Mouse (Mus musculus): Measurements from ENCODE around the gene Arhgap9. TPM values are rescaled to one million over a fixed set of nuclear protein-coding genes. Genes with fewer than 3 reads are reported as not detected.

The Arhgap9 gene
- polyA plus RNA-seq, 1 experiment from 2014 or later: 0.81 TPM

DNA sequence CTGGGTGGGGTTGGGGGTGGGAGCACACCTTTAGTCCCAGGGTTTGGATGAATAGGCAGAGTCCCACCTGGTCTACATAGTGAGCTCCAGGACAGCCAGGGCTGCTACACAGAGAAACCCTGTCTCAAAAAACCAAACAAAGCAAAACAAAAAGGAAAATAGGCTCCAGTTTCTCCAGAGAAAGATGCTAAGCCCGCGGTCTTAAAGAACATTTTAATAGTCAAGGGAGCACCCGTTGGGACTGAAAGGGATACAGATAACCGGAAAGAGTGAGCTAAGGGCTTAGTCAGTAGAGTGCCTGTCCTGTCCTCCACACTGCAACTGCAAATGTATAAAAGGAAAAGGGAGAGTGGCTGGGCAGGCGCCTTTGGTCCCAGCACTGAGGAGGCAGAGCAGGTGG lies 45.4 kb downstream of the Arhgap9 start:
- no peak for ATAC-seq
- H3K4me1 ChIP-seq (ENCODE audit: control insufficient read depth, insufficient read depth, low read depth, low read length): no peaks in the 10 kb centered on the region

DNA sequence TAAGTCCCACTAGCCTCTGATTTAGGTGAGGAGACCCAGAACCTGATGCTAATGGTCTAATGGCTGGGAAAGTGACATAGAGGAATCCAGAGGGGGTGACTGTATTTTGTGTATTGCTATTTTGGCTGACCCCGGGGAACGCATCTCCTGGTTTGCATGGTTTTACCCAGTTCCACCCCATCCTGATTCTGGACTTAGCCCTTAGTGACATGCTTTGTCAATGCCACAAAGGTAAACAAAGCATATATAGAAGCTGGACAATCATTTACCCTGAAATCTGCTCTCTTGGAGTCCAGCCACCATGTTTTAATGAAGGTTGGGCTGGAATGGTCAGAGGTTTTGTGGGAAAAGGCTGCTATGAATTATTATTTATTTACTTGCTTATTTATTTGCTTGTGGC lies 46.5 kb downstream of the Arhgap9 start:
- no peak overlapping the region for H3K4me3 ChIP-seq (ENCODE audit: low read length)
- H3K4me1 ChIP-seq (ENCODE audit: control insufficient read depth, insufficient read depth, low read depth, low read length): no peaks in the 10 kb centered on the region
- 70% methylated on average over 2 of the region's 2 CpGs for WGBS
- no peak overlapping the region for H3K9ac ChIP-seq (ENCODE audit: low read depth, low read length)
- no peaks in the 10 kb centered on the region for H3K27me3 ChIP-seq (replicated peaks; ENCODE audit: control insufficient read depth, insufficient read depth, low read length)
- no peaks in the 10 kb centered on the region for H3K9me3 ChIP-seq (ENCODE audit: control insufficient read depth, low read length)
- H3K27ac ChIP-seq (ENCODE audit: low read depth, low read length): no peak overlapping the region
- ATAC-seq: no peak
- no peaks in the 10 kb centered on the region for H3K36me3 ChIP-seq (ENCODE audit: control insufficient read depth, insufficient read depth, low read length)
- no peak overlapping the region for H3K4me2 ChIP-seq (ENCODE audit: low read length)

More for the DNA sequence above, 45.4 kb downstream of the Arhgap9 start:
- Histone ChIP-seq H3K4me3 (ENCODE audit: low read length) (no peak overlapping the region), H3K27ac (ENCODE audit: low read depth, low read length) (no peak overlapping the region), H3K36me3 (ENCODE audit: control insufficient read depth, insufficient read depth, low read length) (no peaks in the 10 kb centered on the region), H3K4me2 (ENCODE audit: low read length) (no peak overlapping the region), H3K9ac (ENCODE audit: low read depth, low read length) (no peak overlapping the region), H3K27me3 (replicated peaks; ENCODE audit: control insufficient read depth, insufficient read depth, low read length) (no peaks in the 10 kb centered on the region), H3K9me3 (ENCODE audit: control insufficient read depth, low read length) (peaks cover 1% of the 10 kb centered on the region; the same call in 1 of the 2 replicates)
- 71% methylated on average over 5 of the region's 5 CpGs for WGBS

- no peaks in the 10 kb centered on the region for H3K4me1 ChIP-seq (ENCODE audit: control insufficient read depth, insufficient read depth, low read depth, low read length)
- H3K36me3 ChIP-seq (ENCODE audit: control insufficient read depth, insufficient read depth, low read length): no peaks in the 10 kb centered on the region
- H3K27me3 ChIP-seq (replicated peaks; ENCODE audit: control insufficient read depth, insufficient read depth, low read length): no peaks in the 10 kb centered on the region
- no peak within 1 kb of the TSS for H3K27ac ChIP-seq (ENCODE audit: low read depth, low read length)
- H3K4me2 ChIP-seq (ENCODE audit: low read length): no peak within 1 kb of the TSS
- no peak within 1 kb of the TSS for H3K4me3 ChIP-seq (ENCODE audit: low read length)
- 71% methylated on average over 22 of the region's 22 CpGs for WGBS
- H3K9ac ChIP-seq (ENCODE audit: low read depth, low read length): no peak within 1 kb of the TSS
- no peak for ATAC-seq
- H3K9me3 ChIP-seq (ENCODE audit: control insufficient read depth, low read length): no peaks in the 10 kb centered on the region
Measured at GRCm38 (mm10) chr10:127369834-127370820, 48.4 kb downstream of the Arhgap9 start, which contains the start of gene Inhbc. Gene Inhbc, minus strand, starts transcription at chr10:127370431.

- no peak for ATAC-seq
- Histone ChIP-seq H3K4me1 (ENCODE audit: control insufficient read depth, insufficient read depth, low read depth, low read length) (no peaks in the 10 kb centered on the region), H3K9ac (ENCODE audit: low read depth, low read length) (no peak overlapping the region), H3K9me3 (ENCODE audit: control insufficient read depth, low read length) (no peaks in the 10 kb centered on the region), H3K4me2 (ENCODE audit: low read length) (no peak overlapping the region), H3K4me3 (ENCODE audit: low read length) (no peak overlapping the region), H3K36me3 (ENCODE audit: control insufficient read depth, insufficient read depth, low read length) (no peaks in the 10 kb centered on the region), H3K27me3 (replicated peaks; ENCODE audit: control insufficient read depth, insufficient read depth, low read length) (no peaks in the 10 kb centered on the region), H3K27ac (ENCODE audit: low read depth, low read length) (no peak overlapping the region)
- 52% methylated on average over 2 of the region's 2 CpGs for WGBS
Measured at GRCm38 (mm10) chr10:127371023-127371422, 49.3 kb downstream of the Arhgap9 start.

- Histone ChIP-seq H3K9me3 (ENCODE audit: control insufficient read depth, low read length) (no peaks in the 10 kb centered on the region), H3K4me2 (ENCODE audit: low read length) (no peak overlapping the region)
- 87% methylated on average over 3 of the region's 3 CpGs for WGBS
Measured at GRCm38 (mm10) chr10:127377700-127378099, 55.9 kb downstream of the Arhgap9 start.

More at GRCm38 (mm10) chr10:127377700-127378099, 55.9 kb downstream of the Arhgap9 start:
- H3K4me1 ChIP-seq (ENCODE audit: control insufficient read depth, insufficient read depth, low read depth, low read length): peaks cover 12% of the 10 kb centered on the region
- H3K9ac ChIP-seq (ENCODE audit: low read depth, low read length): no peak overlapping the region
- no peaks in the 10 kb centered on the region for H3K27me3 ChIP-seq (replicated peaks; ENCODE audit: control insufficient read depth, insufficient read depth, low read length)
- no peak for ATAC-seq
- H3K4me3 ChIP-seq (ENCODE audit: low read length): no peak overlapping the region
- no peak overlapping the region for H3K27ac ChIP-seq (ENCODE audit: low read depth, low read length)
- H3K36me3 ChIP-seq (ENCODE audit: control insufficient read depth, insufficient read depth, low read length): no peaks in the 10 kb centered on the region

Other genes starting within 250 kb of the Arhgap9 start
- 3.4 and 4.2 TPM in 2 replicates for gene Agap2, start 246.7 kb upstream of the Arhgap9 start, polyA plus RNA-seq (2015; fragmentation: Nextera tagmentation; extraction: Ambion mirVana)
- gene Os9, start 200.8 kb upstream of the Arhgap9 start, polyA plus RNA-seq (2015; fragmentation: Nextera tagmentation; extraction: Ambion mirVana): 135 and 138 TPM in 2 replicates
- 59.0 and 74.1 TPM in 2 replicates for gene B4galnt1, start 156.7 kb upstream of the Arhgap9 start, polyA plus RNA-seq (2015; fragmentation: Nextera tagmentation; extraction: Ambion mirVana)
- 1.4 and 1.5 TPM in 2 replicates for gene Slc26a10, start 141.3 kb upstream of the Arhgap9 start, polyA plus RNA-seq (2015; fragmentation: Nextera tagmentation; extraction: Ambion mirVana)
- 29.0 and 29.1 TPM in 2 replicates for gene Arhgef25, start 131.9 kb upstream of the Arhgap9 start, polyA plus RNA-seq (2015; fragmentation: Nextera tagmentation; extraction: Ambion mirVana)
- 213 and 233 TPM in 2 replicates for gene Dtx3, start 126.2 kb upstream of the Arhgap9 start, polyA plus RNA-seq (2015; fragmentation: Nextera tagmentation; extraction: Ambion mirVana)
- 20.5 and 20.7 TPM in 2 replicates for gene Pip4k2c, start 110.4 kb upstream of the Arhgap9 start, polyA plus RNA-seq (2015; fragmentation: Nextera tagmentation; extraction: Ambion mirVana)
- gene Kif5a, start 58.6 kb upstream of the Arhgap9 start, polyA plus RNA-seq (2015; fragmentation: Nextera tagmentation; extraction: Ambion mirVana): 115 and 130 TPM in 2 replicates
- gene Dctn2, start 55.6 kb upstream of the Arhgap9 start, polyA plus RNA-seq (2015; fragmentation: Nextera tagmentation; extraction: Ambion mirVana): 355 and 358 TPM in 2 replicates
- gene Mbd6, start 32.9 kb upstream of the Arhgap9 start, polyA plus RNA-seq (2015; fragmentation: Nextera tagmentation; extraction: Ambion mirVana): 11.2 and 11.5 TPM in 2 replicates
- gene Mars, start 10.2 kb upstream of the Arhgap9 start, polyA plus RNA-seq (2015; fragmentation: Nextera tagmentation; extraction: Ambion mirVana): 108 and 113 TPM in 2 replicates
- 1.8 and 2.1 TPM in 2 replicates for gene Gli1, start 20.0 kb downstream of the Arhgap9 start, polyA plus RNA-seq (2015; fragmentation: Nextera tagmentation; extraction: Ambion mirVana)
- gene Inhbe, start 32.4 kb downstream of the Arhgap9 start, polyA plus RNA-seq (2015; fragmentation: Nextera tagmentation; extraction: Ambion mirVana): 0.03 and 0.09 TPM in 2 replicates
- gene Inhbc, start 48.5 kb downstream of the Arhgap9 start, polyA plus RNA-seq (2015; fragmentation: Nextera tagmentation; extraction: Ambion mirVana): not detected in 2 replicates
- 34.0 and 37.4 TPM in 2 replicates for gene R3hdm2, start 58.4 kb downstream of the Arhgap9 start, polyA plus RNA-seq (2015; fragmentation: Nextera tagmentation; extraction: Ambion mirVana)
- 2.0 and 3.3 TPM in 2 replicates for gene Stac3, start 179.7 kb downstream of the Arhgap9 start, polyA plus RNA-seq (2015; fragmentation: Nextera tagmentation; extraction: Ambion mirVana)
- gene Ndufa4l2, start 193.0 kb downstream of the Arhgap9 start, polyA plus RNA-seq (2015; fragmentation: Nextera tagmentation; extraction: Ambion mirVana): 23.2 and 29.5 TPM in 2 replicates
- gene Shmt2, start 200.5 kb downstream of the Arhgap9 start, polyA plus RNA-seq (2015; fragmentation: Nextera tagmentation; extraction: Ambion mirVana): 52.8 and 59.3 TPM in 2 replicates
- 129 and 136 TPM in 2 replicates for gene Nxph4, start 212.6 kb downstream of the Arhgap9 start, polyA plus RNA-seq (2015; fragmentation: Nextera tagmentation; extraction: Ambion mirVana)

Measured in hindbrain, embryonic 16.5 days (tissue).